Mouse (Mus musculus): ENCODE results near the gene Plxnc1.

- TF ChIP-seq POLR2A (IDR thresholded peaks at IDR 0.05; ENCODE audit: borderline replicate concordance, low read depth, low read length), result no peak
- TF ChIP-seq CTCF (IDR thresholded peaks at IDR 0.05; ENCODE audit: low read depth, low read length), result no peak
Measured at GRCm38 (mm10) chr10:94829407-94829806, 115.2 kb downstream of the Plxnc1 start.

Measured in bone marrow macrophage, adult 2 months (primary cell).